Mouse (Mus musculus) intestine, postnatal 0 days (tissue): ENCODE measurements around the gene St7l. TPM values are rescaled to one million over a fixed set of nuclear protein-coding genes. Genes with fewer than 3 reads are reported as not detected.

Experiments
- ATAC-seq: fragments of 200-750 bp; cut with Nextera tagmentation; 2 replicates; pipeline ENCODE4 v1.8.0; 2017; ENCODE audit warnings: mild to moderate bottlenecking, moderate TSS enrichment, moderate library complexity
- H3K27ac ChIP-seq: fragments of 300-500 bp; sonication (generic); 2 replicates; pipeline ENCODE4 v1.5.1; 2014; ENCODE audit warnings: mild to moderate bottlenecking, low read depth, low read length, moderate library complexity
- H3K27me3 ChIP-seq: fragments of 300-500 bp; sonication (generic); replicated peaks from 2 replicates; pipeline ENCODE4 v1.6.1; 2014; ENCODE audit warnings: low read length, mixed read lengths; ENCODE audit not compliant: control insufficient read depth, insufficient read depth
- H3K36me3 ChIP-seq: fragments of 300-500 bp; sonication (generic); 2 replicates; pipeline ENCODE4 v1.6.1; 2014; ENCODE audit warnings: mild to moderate bottlenecking, moderate library complexity; ENCODE audit not compliant: control insufficient read depth, insufficient read depth
- H3K4me1 ChIP-seq: fragments of 300-500 bp; sonication (generic); replicated peaks from 2 replicates; pipeline ENCODE4 v1.6.1; 2014; ENCODE audit warnings: antibody characterized with exemption, low read length, mixed read lengths; ENCODE audit not compliant: control insufficient read depth, insufficient read depth
- H3K4me2 ChIP-seq: fragments of 300-500 bp; sonication (generic); replicated peaks from 2 replicates; pipeline ENCODE4 v1.6.1; 2014; ENCODE audit warnings: low read depth, mild to moderate bottlenecking, moderate library complexity
- H3K4me3 ChIP-seq: fragments of 300-500 bp; sonication (generic); 2 replicates; pipeline ENCODE4 v1.5.1; 2014; ENCODE audit warnings: low read depth, low read length
- H3K9ac ChIP-seq: fragments of 300-500 bp; sonication (generic); 2 replicates; pipeline ENCODE4 v1.6.1; 2014; ENCODE audit warnings: mild to moderate bottlenecking, low read depth, low read length
- H3K9me3 ChIP-seq: fragments of 300-500 bp; sonication (generic); 2 replicates; pipeline ENCODE4 v1.6.1; 2016; ENCODE audit warnings: mixed run types; ENCODE audit not compliant: control insufficient read depth
- CTCF ChIP-seq: sonication (generic); IDR thresholded peaks from 2 replicates; pipeline ENCODE4 v1.5.1; 2016; ENCODE audit warnings: low read depth, mild to moderate bottlenecking, control low read depth, antibody characterized with exemption, moderate library complexity
- WGBS: fragments of 180-500 bp; shearing (Covaris S2); extraction: QIAGEN DNeasy Blood & Tissue Kit; methylation state at CpG from one replicate; pipeline ENCODE4 v1.1.7; 2014; 5-methylcytosine and 5-hydroxymethylcytosine counted together
- polyA plus RNA-seq: library from polyadenylated mRNA; unstranded; fragments of >200 nt; fragmentation: Nextera tagmentation; extraction: Ambion mirVana; gene quantifications from 2 replicates; pipeline ENCODE4 v1.2.1, GENCODE M21; 2015

Gene St7l
- polyA plus RNA-seq, 1 experiment from 2014 or later = 21.9 TPM

DNA sequence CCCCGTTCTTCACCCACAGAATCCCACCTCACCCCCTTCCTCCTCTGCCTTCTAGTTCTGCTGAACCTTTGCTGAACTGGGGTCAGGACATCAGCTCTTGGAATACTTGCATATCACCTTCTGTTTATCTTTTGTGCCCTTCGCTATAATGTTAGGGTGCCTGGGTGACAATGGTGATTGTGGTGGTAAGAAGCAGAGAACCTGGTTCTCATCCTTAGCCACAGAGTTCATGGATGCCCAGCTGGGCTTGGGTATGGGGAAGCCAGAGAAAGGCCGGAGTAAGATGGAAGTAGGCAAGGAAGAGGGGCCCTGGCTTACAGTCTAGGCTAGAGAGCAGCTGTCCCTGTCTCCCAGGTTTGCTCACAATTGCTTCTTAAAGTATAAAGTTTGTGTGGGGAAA lies 90.3 kb downstream of the St7l start:
- H3K4me1 ChIP-seq = no peaks in the 10 kb centered on the region
- no peak overlapping the region for H3K4me2 ChIP-seq
- H3K27me3 ChIP-seq = peaks cover 6% of the 10 kb centered on the region; the same call in 1 of the 2 replicates
- ATAC-seq = no peak
- no peaks in the 10 kb centered on the region for H3K9me3 ChIP-seq
- no peak for TF ChIP-seq CTCF
- H3K27ac ChIP-seq = no peak overlapping the region
- H3K9ac ChIP-seq = no peak overlapping the region
- no peak overlapping the region for H3K4me3 ChIP-seq
- WGBS = 95% methylated on average over 3 of the region's 3 CpGs
- H3K36me3 ChIP-seq = peaks cover 35% of the 10 kb centered on the region; the same call in 1 of the 2 replicates

DNA sequence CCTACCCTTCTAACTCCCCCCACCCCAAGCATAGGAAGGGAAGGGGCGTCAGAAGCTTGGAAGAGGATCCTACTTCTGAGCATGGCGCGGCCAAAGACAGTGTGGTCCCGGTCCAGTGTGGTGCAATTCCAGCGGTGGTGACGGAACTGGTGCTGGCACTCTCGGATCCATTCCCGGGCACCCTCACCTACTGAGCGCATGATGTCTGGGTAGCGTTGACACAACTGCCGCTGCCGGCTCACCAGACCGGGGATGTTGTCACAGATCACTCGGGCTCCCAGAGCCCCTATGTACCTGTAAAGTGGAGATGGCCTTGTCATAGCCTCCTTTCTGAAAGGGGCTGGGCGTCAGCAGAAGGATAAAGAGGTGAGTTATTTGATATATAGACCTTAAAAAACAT lies 90.7 kb downstream of the St7l start:
- Histone ChIP-seq H3K9me3 (no peaks in the 10 kb centered on the region), H3K4me1 (no peaks in the 10 kb centered on the region), H3K4me2 (no peak overlapping the region), H3K4me3 (no peak overlapping the region), H3K9ac (no peak overlapping the region), H3K27ac (no peak overlapping the region), H3K27me3 (peaks cover 6% of the 10 kb centered on the region; the same call in 1 of the 2 replicates), H3K36me3 (peaks cover 34% of the 10 kb centered on the region; the same call in 1 of the 2 replicates)
- 95% methylated on average over 15 of the region's 15 CpGs for WGBS
- TF ChIP-seq CTCF = no peak
- ATAC-seq = no peak

DNA sequence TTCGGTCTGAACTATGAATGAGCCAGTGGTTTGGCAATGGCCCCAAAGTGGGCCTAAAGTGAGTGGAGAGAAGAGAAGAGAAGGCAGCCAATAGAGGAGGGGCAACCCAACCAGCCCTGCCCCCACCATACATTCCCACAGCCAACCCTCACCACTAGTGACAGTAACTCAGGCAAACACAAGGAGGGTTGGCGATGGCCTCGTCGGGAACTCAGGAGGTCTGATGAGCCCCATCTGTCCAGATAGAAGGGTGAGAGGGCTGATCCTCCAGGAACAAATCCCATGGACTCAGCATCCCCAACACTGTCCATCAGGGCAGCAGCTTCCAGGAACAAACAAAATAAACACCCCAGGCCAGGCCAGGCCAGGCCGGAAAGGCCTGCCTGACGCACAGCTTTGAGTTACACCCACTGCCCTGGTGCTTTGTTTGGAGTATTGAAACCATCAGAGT lies 92.4 kb downstream of the St7l start:
- peaks cover 20% of the 10 kb centered on the region; the same call in 1 of the 2 replicates for H3K36me3 ChIP-seq
- H3K27ac ChIP-seq = no peak overlapping the region
- no peak for TF ChIP-seq CTCF
- 64% methylated on average over 6 of the region's 6 CpGs for WGBS
- no peak for ATAC-seq
- H3K9me3 ChIP-seq = no peaks in the 10 kb centered on the region
- no peak overlapping the region for H3K9ac ChIP-seq
- H3K27me3 ChIP-seq = peaks cover 21% of the 10 kb centered on the region
- no peaks in the 10 kb centered on the region for H3K4me1 ChIP-seq
- no peak overlapping the region for H3K4me3 ChIP-seq
- H3K4me2 ChIP-seq = no peak overlapping the region

DNA sequence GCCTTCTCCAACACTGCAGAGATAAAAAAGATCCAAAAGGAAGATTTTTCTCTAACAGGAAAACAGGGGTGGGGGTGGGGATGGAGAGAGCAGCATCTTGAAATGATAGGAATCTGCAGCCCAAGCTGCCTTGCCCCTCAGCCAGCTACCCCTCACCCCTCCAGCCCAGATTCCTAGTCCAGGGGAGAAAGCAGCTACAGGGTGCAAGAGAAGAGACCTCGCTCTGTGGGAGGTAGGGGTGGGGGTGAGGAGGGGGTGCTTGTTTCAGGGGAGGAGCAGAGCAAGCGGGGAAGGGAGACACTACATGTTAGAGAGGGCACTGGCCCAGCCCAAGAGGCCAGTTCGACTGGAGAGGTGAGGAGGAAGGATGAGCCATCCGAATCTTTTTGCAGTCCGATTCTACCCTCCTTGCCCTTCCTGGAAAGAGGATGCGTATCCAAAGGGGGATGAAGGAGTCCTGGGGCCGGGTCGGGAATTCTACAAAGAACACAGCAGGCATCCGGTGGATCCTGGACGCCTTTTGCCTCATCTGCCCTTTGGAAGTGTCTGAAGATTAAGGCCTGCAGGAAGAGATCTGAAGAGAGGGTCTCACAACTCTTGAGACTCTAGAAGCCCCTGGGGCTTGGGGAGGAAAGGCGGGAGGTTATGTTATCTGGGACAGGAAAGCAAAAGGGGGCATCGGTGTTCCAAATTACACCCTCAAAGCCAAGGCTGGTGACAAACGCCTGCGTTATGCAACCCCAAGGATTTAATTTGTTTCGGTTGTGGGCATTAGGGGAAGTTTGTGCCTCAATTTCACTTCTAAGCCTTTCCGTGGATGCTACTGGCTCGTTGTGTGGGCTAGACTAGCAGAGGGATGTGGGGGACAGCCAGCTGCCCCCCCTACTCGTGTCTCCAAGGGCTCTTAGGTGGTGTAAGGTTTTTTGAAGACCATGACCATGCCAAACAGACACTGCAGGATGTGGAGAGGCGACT lies 96.5 kb downstream of the St7l start:
- Histone ChIP-seq H3K9me3 (no peaks in the 10 kb centered on the region), H3K9ac (no peak overlapping the region), H3K27me3 (peaks cover 50% of the 10 kb centered on the region), H3K4me2 (peak overlapping the region; percentile 91), H3K4me3 (peak overlapping the region; percentile 52), H3K4me1 (no peaks in the 10 kb centered on the region), H3K36me3 (no peaks in the 10 kb centered on the region), H3K27ac (no peak overlapping the region)
- no peak for ATAC-seq
- TF ChIP-seq CTCF = no peak
- WGBS = 27% methylated on average over 19 of the region's 19 CpGs

DNA sequence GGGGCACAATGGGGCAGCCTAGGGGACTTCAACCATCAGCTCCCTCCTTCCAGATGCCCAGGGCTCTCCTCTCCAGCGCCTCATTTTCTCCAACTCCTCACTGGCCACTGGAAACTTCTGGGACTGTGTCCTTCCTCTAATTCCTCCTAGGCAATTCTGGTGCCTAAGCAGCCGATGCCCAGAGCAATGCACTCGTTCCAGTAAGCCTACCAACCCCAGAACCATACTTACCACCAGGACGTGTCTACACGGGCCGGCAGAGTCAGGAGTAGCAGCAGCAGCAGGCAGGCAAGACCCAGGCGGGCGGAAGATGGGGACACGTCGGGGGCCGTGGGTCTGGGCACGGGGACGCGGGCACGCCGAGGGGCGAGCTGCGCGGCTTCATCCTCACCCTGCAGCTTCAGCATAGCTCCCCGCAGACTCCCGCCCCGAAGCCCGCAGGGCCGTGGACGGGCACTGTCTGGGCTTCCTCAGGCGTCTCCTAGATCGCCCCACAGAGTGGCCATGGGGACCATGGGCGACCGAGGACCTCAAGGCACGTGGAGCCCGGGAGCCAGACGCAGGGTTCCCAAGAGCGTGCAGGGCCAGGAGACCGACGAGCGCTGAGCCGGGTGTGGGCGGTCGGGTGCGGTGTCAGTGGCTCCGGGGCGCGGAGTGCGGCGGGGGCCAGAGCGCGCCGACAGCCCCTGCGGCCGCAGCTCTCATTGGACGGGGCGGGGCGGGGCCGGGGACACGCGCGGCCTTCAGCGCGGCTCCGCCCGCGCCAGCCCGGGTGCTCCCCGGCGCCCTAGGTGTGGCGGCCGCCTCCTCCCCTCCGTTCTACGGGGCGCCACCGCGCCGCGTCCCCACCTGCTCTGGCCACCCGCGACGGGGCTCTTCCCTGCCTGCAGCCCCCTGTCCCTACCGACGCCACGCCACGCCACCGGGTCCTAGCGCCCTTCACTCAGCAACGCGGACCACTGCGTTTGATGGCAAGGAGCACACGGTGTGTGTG lies 97.6 kb downstream of the St7l start, which contains the start of gene Wnt2b:
Wnt2b (minus strand) TSS at position 856 of the 994 bp plus-strand sequence.
- TF ChIP-seq CTCF = no peak
- ATAC-seq = peak; percentile 55; the same call in 1 of the 2 replicates
- H3K27me3 ChIP-seq = peaks cover 50% of the 10 kb centered on the region
- no peaks in the 10 kb centered on the region for H3K4me1 ChIP-seq
- H3K4me3 ChIP-seq = peak within 1 kb of the TSS; percentile 52
- no peaks in the 10 kb centered on the region for H3K9me3 ChIP-seq
- 2% methylated on average over 68 of the region's 87 CpGs for WGBS
- H3K9ac ChIP-seq = peak within 1 kb of the TSS; percentile 37
- H3K27ac ChIP-seq = no peak within 1 kb of the TSS
- no peaks in the 10 kb centered on the region for H3K36me3 ChIP-seq
- H3K4me2 ChIP-seq = peak within 1 kb of the TSS; percentile 91
